Mouse (Mus musculus) testis, adult 2 months (tissue): ENCODE measurements around the gene Kirrel3.

Source experiments
- CTCF ChIP-seq: fragments of 200-500 bp; IDR thresholded peaks from 2 replicates; pipeline ENCODE4 v1.5.1; 2012; ENCODE audit warnings: low read depth, mild to moderate bottlenecking, inconsistent platforms, low read length, moderate library complexity; ENCODE audit not compliant: control insufficient read depth, insufficient read depth, insufficient replicate concordance
- POLR2A ChIP-seq: fragments of 200-500 bp; IDR thresholded peaks from 2 replicates; pipeline ENCODE4 v1.6.1; 2012; ENCODE audit warnings: low read depth, mild to moderate bottlenecking, inconsistent platforms, low read length, moderate library complexity; ENCODE audit not compliant: control insufficient read depth

GRCm38 (mm10) chr9:35024591-35025496 lies 539.1 kb downstream of the Kirrel3 start:
- TF ChIP-seq CTCF = no peak
- TF ChIP-seq POLR2A = no peak
